Mouse (Mus musculus): ENCODE measurements around the gene Specc1. TPM values are rescaled to one million over a fixed set of nuclear protein-coding genes. Genes with fewer than 3 reads are reported as not detected.

Gene Specc1
- total RNA-seq, 2 experiments from 2014 or later, result 69.6 to 74.4 TPM

DNA sequence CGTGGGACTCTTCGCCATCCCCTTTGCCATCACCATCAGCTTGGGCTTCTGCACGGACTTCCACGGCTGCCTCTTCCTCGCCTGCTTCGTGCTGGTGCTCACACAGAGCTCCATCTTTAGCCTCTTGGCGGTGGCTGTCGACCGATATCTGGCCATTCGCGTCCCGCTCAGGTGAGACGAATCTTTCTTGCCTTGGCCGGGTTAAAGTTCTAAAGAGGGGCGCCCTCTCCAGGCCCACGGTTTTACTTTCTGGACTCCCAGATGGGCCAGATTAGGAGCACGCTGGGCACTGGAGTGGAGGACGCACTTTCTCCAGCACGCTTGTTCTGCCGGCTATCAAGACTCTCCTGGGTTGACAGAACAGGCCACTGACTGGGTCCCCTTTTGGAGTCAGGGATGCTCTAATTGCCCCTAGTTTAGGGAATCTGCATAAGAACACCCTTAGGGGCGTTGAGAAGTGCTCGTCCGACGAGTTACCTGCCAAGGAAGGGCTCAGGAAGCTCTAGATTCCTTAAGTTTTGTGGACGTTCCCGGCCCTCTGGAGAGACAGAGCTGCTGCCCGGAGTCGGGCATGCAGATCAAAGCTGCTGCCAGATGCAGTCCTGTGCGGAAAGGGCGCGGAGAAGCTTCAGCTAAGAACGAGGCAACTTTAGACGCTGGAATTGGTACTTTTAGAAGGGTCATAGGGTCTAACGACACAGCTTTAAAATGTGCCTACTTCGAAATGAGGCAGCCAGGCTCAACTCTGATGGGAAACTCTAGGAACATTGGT is 292.9 kb downstream of the Specc1 start:
- TF ChIP-seq CTCF (IDR thresholded peaks at IDR 0.05), result no peak; the same call in none of the 2 replicates
- peak in 1 of 2 experiments; percentile 21 for DNase-seq (ENCODE audit: extremely low spot score in 1 of 2, low spot score in 2 of 2)
- peak overlapping the region; percentile 51 for H3K4me3 ChIP-seq
- intact Hi-C loops (cut with DNase I), result no loop called here
- peak overlapping the region; percentile 61; the same call in 1 of the 2 replicates for H3K27ac ChIP-seq

DNA sequence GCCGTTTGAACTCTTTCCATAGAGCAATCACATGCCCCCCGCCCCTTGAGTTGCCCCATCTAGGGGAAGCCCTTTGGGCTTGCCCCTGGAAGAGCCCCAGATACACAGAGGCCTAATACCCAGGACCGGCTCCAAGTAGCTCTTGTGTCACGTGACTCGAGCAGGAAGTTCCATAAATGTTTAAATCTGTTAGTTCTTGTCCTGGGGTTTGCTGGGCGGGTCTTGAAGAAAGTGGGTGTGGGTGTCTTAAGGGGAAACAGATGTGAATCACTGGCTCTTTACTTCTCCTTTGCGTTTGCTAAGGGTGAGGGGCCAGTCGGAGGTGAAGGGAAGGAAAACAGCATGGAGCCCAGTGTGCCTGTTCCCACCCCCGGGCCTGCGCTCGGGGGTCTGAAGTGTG is 294.5 kb downstream of the Specc1 start:
- no peak for DNase-seq (ENCODE audit: extremely low spot score in 1 of 2, low spot score in 2 of 2)
- no peak for TF ChIP-seq CTCF (IDR thresholded peaks at IDR 0.05)
- intact Hi-C loops (cut with DNase I), result no loop called here
- H3K4me3 ChIP-seq, result no peak overlapping the region
- no peak overlapping the region for H3K27ac ChIP-seq

DNA sequence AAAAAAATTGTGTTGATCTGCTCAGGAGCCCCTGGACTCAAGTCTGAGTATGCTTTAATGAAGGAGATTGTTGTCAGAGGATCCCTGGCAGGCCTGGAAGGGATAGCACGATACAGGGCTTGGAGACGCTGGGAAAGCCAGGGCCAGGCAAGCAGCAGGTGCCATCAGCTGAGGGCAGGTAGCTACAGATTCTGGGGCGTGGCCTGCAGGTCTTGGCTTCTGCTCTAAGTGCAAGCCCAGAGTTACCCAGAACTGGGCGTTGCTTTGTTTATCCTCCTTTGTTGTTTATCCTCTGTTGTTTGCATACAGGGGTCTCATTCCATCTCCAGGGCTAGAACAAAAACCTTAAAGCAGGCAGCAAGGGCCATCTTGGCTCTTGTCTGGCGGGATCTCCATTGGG is 296.8 kb downstream of the Specc1 start:
- TF ChIP-seq CTCF (IDR thresholded peaks at IDR 0.05), result no peak
- H3K4me3 ChIP-seq, result no peak overlapping the region
- no peak for DNase-seq (ENCODE audit: extremely low spot score in 1 of 2, low spot score in 2 of 2)
- intact Hi-C loops (cut with DNase I), result no loop called here
- H3K27ac ChIP-seq, result no peak overlapping the region

DNA sequence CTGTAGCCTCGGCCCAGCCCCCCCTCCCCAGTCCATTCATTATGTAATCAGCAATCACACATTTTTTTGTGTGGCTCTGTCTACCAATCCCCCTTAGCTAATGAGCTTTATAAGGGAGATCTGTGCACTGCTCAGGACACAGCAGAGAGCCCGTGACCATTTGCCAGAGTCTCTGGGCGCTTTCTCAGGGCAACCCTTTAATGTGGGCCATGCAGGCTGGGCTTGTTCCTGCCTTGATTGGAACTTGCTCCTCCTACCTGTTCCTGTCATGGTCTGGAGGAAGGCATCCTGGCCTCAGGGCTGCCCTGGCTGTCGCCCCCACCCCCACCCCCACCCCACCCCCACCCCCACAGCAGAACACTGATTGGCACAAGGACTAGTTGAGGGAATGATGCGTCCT is 302.7 kb downstream of the Specc1 start:
- no peak for TF ChIP-seq CTCF (IDR thresholded peaks at IDR 0.05)
- intact Hi-C loops (cut with DNase I), result no loop called here

DNA sequence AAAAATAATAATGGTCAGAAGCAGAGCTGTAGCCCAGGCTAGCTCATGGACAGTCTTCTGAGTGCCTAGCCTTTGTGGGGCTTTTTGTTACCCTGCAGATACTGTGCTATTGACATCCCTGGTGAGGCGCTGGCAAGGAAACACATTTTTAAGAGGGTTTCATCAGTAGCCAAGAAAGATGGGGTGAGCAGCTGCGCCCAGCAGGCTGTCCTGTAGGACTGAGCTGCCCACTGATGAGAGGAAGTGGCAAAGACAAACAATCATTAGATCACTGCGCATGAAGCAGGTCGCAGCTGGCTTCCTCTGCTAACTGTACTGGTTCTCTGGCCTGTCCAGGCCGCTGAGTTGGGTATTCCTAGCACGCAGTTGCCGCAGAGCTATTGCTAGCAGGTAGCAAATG is 307.0 kb downstream of the Specc1 start:
- no peak for DNase-seq (ENCODE audit: extremely low spot score in 1 of 2, low spot score in 2 of 2)
- Histone ChIP-seq H3K27ac (no peak overlapping the region), H3K4me3 (no peak overlapping the region)
- intact Hi-C loops (cut with DNase I), result no loop called here
- no peak for TF ChIP-seq CTCF (IDR thresholded peaks at IDR 0.05)

More for the DNA sequence above, 302.7 kb downstream of the Specc1 start:
- DNase-seq (ENCODE audit: extremely low spot score in 1 of 2, low spot score in 2 of 2), result no peak
- no peak overlapping the region for H3K4me3 ChIP-seq
- no peak overlapping the region for H3K27ac ChIP-seq

DNA sequence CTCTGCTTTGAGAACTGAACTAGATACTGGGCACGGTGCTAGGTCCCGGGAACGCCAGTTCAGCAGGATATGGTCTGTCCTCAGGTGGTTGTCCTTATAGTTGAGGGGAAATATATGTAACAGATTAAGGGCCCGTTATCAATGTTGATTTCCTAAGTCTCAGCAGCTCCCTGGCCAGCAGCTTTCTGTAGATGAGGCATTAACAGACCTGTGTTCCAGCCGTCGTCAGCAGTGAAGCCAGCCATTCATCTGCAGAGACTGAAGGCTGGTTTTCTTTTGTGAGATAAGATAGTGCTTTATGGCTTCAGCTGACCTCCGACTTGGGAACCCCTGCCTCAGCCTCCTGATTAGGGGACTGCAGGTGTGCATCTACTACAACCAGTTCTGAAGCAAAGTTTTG is 307.5 kb downstream of the Specc1 start:
- no peak for DNase-seq (ENCODE audit: extremely low spot score in 1 of 2, low spot score in 2 of 2)
- Histone ChIP-seq H3K27ac (no peak overlapping the region), H3K4me3 (no peak overlapping the region)
- TF ChIP-seq CTCF (IDR thresholded peaks at IDR 0.05), result no peak
- intact Hi-C loops (cut with DNase I), result no loop called here

DNA sequence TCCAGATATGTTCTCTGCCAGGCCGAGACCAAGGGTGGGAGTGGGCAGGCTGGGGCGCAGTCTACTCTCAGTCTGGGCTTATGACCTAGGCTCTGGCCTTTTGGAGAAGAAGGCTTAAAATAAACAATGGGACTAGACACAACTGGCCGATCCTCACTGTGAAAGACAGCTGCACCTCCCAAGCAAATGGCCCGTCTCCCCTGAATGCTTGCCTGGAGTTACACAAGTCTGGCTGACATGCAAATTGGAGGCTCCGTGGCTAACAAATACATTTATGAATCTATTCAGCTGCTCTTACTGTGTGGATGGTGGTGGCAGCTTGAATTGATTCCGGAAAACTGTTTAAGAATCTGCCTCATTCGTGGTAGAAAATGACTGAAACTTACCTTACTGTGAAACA is 309.1 kb downstream of the Specc1 start:
- TF ChIP-seq CTCF (IDR thresholded peaks at IDR 0.05), result no peak
- no peak overlapping the region for H3K27ac ChIP-seq
- intact Hi-C loops (cut with DNase I), result no loop called here
- H3K4me3 ChIP-seq, result no peak overlapping the region
- DNase-seq (ENCODE audit: extremely low spot score in 1 of 2, low spot score in 2 of 2), result no peak

DNA sequence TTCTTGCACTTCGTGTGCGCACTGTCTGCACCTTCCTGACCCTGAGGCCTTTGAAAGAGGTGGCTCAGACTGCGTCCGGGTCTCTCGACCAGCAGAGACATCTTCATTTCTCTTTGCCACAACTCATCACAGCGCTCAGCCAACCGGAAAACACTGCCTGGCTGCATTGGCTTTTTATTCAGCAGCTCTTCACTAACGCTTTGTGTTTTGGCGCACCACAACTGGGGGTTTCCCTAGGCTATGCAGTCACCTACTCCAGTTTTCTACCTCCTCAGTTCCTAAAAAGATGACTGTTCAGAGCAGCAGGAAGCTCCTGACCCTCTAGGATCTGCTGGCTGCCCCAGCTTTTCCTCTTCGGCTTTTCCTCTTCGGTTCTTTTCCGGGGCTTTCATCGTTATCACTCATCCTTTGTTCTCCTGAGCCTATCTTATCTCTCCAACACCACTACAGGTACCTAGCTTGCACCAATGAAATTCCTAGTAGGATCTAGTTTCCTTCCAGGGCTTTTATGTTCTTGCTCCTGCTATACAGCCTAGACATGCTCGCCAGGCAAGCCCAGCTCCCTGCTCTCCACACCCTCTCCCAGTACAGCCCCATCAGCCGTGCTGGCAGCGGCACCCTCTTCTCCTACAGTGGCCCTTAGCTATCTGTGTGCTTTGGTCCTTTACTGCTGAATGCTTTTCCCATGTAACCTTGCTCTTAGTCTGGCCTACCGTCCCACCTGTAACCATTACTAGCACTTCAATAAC is 310.1 kb downstream of the Specc1 start:
- Histone ChIP-seq H3K4me3 (no peak overlapping the region), H3K27ac (no peak overlapping the region)
- intact Hi-C loops (cut with DNase I), result no loop called here
- no peak for TF ChIP-seq CTCF (IDR thresholded peaks at IDR 0.05)
- DNase-seq (ENCODE audit: extremely low spot score in 1 of 2, low spot score in 2 of 2), result no peak

DNA sequence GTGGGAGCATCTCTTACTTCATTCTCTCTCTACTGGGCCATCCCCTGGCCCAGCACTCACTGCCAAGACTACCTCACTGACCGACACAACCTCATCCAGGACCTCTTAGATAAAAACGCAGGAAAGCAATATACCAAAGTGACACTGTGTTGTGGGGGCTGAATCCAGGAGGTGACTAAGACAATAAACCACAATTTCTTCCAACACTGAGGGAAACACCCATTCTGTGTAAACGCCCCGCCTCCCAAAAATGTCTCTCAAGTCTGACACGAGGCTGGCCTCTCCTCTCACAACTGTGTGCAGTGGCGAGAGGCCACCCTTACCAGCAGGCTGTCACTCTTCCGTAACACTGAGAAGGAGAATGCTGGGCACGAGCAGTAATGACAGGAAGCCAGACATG is 311.8 kb downstream of the Specc1 start:
- intact Hi-C loops (cut with DNase I), result no loop called here
- no peak for TF ChIP-seq CTCF (IDR thresholded peaks at IDR 0.05)
- H3K27ac ChIP-seq, result no peak overlapping the region

DNA sequence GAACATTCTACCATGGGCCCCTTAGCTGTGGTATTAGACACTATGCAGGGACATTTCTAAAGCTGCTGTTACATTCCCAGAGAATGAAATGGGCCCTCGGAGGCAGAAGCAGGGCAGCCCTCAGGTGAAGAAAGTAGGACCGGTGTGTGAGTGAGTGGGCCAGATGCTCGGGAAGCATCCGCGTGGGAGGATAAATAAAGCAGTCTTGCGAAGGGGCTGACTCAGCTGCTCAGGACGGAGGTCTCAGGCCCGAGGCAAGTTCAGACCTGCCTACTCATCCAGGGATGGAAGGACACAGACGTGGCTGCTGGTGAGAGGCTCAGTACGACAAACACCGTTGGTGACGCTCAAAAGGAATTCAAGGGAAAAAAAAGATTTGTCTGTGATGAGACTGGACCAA is 312.5 kb downstream of the Specc1 start:
- H3K4me3 ChIP-seq, result no peak overlapping the region
- no peak overlapping the region for H3K27ac ChIP-seq
- intact Hi-C loops (cut with DNase I), result no loop called here
- TF ChIP-seq CTCF (IDR thresholded peaks at IDR 0.05), result no peak
- DNase-seq (ENCODE audit: extremely low spot score in 1 of 2, low spot score in 2 of 2), result no peak

More for the DNA sequence above, 311.8 kb downstream of the Specc1 start:
- no peak overlapping the region for H3K4me3 ChIP-seq
- DNase-seq (ENCODE audit: extremely low spot score in 1 of 2, low spot score in 2 of 2), result no peak

DNA sequence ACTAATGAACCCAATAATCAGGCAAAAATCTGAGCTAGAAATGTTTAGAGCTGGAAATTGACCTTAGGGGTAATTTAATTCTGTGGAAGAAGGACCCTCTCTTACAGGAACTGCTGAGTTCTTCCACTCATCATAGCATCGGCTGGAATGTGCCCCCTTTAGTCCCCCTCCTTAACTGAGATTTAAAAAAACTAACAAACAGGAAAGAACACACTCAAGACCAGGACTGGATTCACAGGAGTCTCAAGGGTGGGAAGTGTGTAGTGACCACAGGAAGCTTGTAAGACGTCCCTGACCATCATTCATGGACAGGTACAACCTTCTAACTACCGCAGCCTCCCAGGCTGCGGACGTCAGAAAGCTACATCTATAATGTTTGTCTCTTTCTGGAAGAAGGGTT is 314.3 kb downstream of the Specc1 start:
- H3K4me3 ChIP-seq, result no peak overlapping the region
- no peak for TF ChIP-seq CTCF (IDR thresholded peaks at IDR 0.05)
- no peak for DNase-seq (ENCODE audit: extremely low spot score in 1 of 2, low spot score in 2 of 2)
- intact Hi-C loops (cut with DNase I), result no loop called here
- H3K27ac ChIP-seq, result no peak overlapping the region

Other genes with a start within 250 kb of the Specc1 start
- not detected for gene Slc5a10, start 235.9 kb upstream of the Specc1 start, total RNA-seq (2021)
- 10 to 100 TPM; 37.1 to 38.0 TPM for gene Prpsap2, start 194.7 kb upstream of the Specc1 start, total RNA-seq (2021)
- 10 to 100 TPM; 77.0 to 82.4 TPM for gene Ulk2, start 101.7 kb upstream of the Specc1 start, total RNA-seq (2021)
- gene Akap10, start 26.5 kb upstream of the Specc1 start, total RNA-seq (2021), result 10 to 100 TPM; 36.8 to 37.0 TPM

Data from left cerebral cortex, adult 2 months (tissue).